Mouse (Mus musculus): ENCODE results near the gene Cryl1.

DNA sequence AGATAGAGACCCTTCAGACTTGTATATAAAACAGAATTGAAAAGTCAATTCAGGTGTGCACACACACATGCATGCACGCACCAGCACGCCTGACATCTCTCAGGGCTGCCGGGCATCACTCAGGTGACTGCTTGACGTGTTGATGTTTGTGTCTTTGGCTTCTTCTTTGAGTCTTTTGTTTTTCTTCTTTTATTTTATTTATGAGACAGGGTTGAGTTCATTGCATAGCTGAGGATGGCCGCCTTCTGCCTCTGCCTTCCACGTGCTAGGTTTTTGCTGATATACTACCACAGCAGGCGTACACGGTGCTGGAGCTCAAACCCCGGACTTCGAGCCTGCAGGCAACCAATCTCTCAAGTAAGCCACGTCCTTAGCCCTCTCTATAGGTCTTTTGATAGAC, 163.1 kb downstream of the Cryl1 start:
- TF ChIP-seq CTCF (IDR thresholded peaks at IDR 0.05; ENCODE audit: low read depth, low read length) (no peak), GATA1 (IDR thresholded peaks at IDR 0.05; ENCODE audit: borderline replicate concordance, low read length) (no peak), TAL1 (conservative IDR thresholded peaks at IDR 0.05; ENCODE audit: low read depth, low read length) (no peak)

All from G1E (cell line).